Comparison of ENCODE assay signal across 8 mouse cellular contexts in genomic region chr1:97660687-97661405, GRCm38 (mm10). TPM values are rescaled to one million over a fixed set of nuclear protein-coding genes. Genes with fewer than 3 reads are reported as not detected.
DNase-seq lines count a peak whose midpoint lies in the region; ATAC-seq and TF ChIP-seq lines count a peak whose summit lies in the region.

No protein-coding gene starts in this region.

- POLR2A ChIA-PET in Patski (lab: Charles Lee) = interaction anchor here (0.7 kb wide), 1 partner anchor 160 kb away, joined by 4 read pairs; no protein-coding TSS in a partner anchor

- no peaks in the 10 kb centered on the region for H3K36me3 ChIP-seq in hindbrain, embryonic 12.5 days

- WGBS in hindbrain, embryonic 12.5 days = under 1% methylated on average over 73 of the region's 93 CpGs

- peak; percentile 45 for ATAC-seq in Patski
- ATAC-seq in hindbrain, embryonic 12.5 days (ENCODE audit: low FRiP score) = peak; percentile 58

- in situ Hi-C loops in Patski (cut with MboI; ENCODE audit: low pct_unique_long_range_greater_than_20kb) = no loop called here

- peak overlapping the region; percentile 92 for H3K9ac ChIP-seq in hindbrain, embryonic 12.5 days

- peak; percentile 61 for TF ChIP-seq CTCF in Patski (IDR thresholded peaks at IDR 0.05)

- DNase-seq in Patski (ENCODE audit: low read depth, low spot score) = no peak
- DNase-seq in cerebellum, adult 9-11 months = peak; percentile 85
- peak; percentile 69 to 75 for DNase-seq in frontal cortex, postnatal 10 days (ENCODE audit: low spot score in 2 of 2)
- DNase-seq in left cerebral cortex, adult 11 months (ENCODE audit: low spot score) = peak; percentile 67
- peak; percentile 77 to 83 for DNase-seq in lung, postnatal 4 days
- DNase-seq in right cerebral cortex, adult 2 months (ENCODE audit: low spot score in 2 of 2) = peak; percentile 74 to 81
- peak; percentile 37 for DNase-seq in urinary bladder, postnatal 25 days (ENCODE audit: low spot score)

- H3K4me2 ChIP-seq in hindbrain, embryonic 12.5 days (replicated peaks) = peak overlapping the region; percentile 73

- H3K27me3 ChIP-seq in Patski = no peaks in the 10 kb centered on the region
- H3K27me3 ChIP-seq in hindbrain, embryonic 12.5 days = no peaks in the 10 kb centered on the region

- peak overlapping the region; percentile 97 for H3K27ac ChIP-seq in hindbrain, embryonic 12.5 days

- peak overlapping the region; percentile 91 for H3K4me3 ChIP-seq in hindbrain, embryonic 12.5 days

- CTCF ChIA-PET in Patski (lab: Charles Lee) = interaction anchor here (1.0 kb wide), 1 partner anchor 88 kb away, joined by 3 read pairs; no protein-coding TSS in a partner anchor

- H3K9me3 ChIP-seq in hindbrain, embryonic 12.5 days (replicated peaks) = no peaks in the 10 kb centered on the region

- peaks cover 24% of the 10 kb centered on the region for H3K4me1 ChIP-seq in hindbrain, embryonic 12.5 days

RNA-seq across cellular contexts. Expression of gene D1Ertd622e, which starts 1.0 kb away (rescaled TPM):
- 47.4 TPM for polyA plus RNA-seq in Patski (2021)
- 34.0 and 37.8 TPM in 2 replicates for polyA plus RNA-seq in hindbrain, embryonic 12.5 days (2016; fragmentation: Nextera tagmentation; extraction: Ambion mirVana)
